In genomic region chr12:67471001-67471400, GRCm38 (mm10) we compare ENCODE assay signal across 27 mouse cellular contexts.
DNase-seq lines count a peak whose midpoint lies in the region; ATAC-seq lines count a peak whose summit lies in the region.
"Had no signal": no experiment of that assay in that cellular context is flagged by ENCODE, and none has a peak within 500 bp of the region (broad histone marks: within the 10 kb centered on the region; RNA-seq: fewer than 3 reads in every experiment).

No protein-coding gene starts in this region.

- H3K4me2 ChIP-seq in kidney, embryonic 14.5 days (replicated peaks; ENCODE audit: low read depth, low read length), result no peak overlapping the region
- H3K4me2 ChIP-seq: embryonic facial prominence, embryonic 13.5 days; forebrain, embryonic 13.5 days; heart, embryonic 12.5 days; limb, embryonic 15.5 days; liver, embryonic 15.5 days; midbrain, embryonic 11.5 days had no signal

- no peaks in the 10 kb centered on the region for H3K4me1 ChIP-seq in kidney, embryonic 14.5 days (ENCODE audit: control insufficient read depth, insufficient read depth, low read length)
- H3K4me1 ChIP-seq: embryonic facial prominence, embryonic 13.5 days; forebrain, embryonic 13.5 days; heart, embryonic 12.5 days; limb, embryonic 15.5 days; liver, embryonic 15.5 days had no signal

- 82% methylated on average over 3 of the region's 3 CpGs for WGBS in kidney, embryonic 14.5 days

- H3K27ac ChIP-seq in kidney, embryonic 14.5 days (ENCODE audit: low read depth, low read length), result no peak overlapping the region
- H3K27ac ChIP-seq: embryonic facial prominence, embryonic 13.5 days; forebrain, embryonic 13.5 days; kidney, postnatal 0 days; left cerebral cortex, adult 2 months; limb, embryonic 15.5 days; liver, embryonic 15.5 days had no signal

- intact Hi-C loops in left cerebral cortex, postnatal 4 days (cut with DNase I), result no loop called here

- H3K9ac ChIP-seq in kidney, embryonic 14.5 days (ENCODE audit: low read depth, low read length), result no peak overlapping the region
- H3K9ac ChIP-seq: embryonic facial prominence, embryonic 13.5 days; forebrain, embryonic 13.5 days; heart, embryonic 12.5 days; limb, embryonic 15.5 days; liver, embryonic 15.5 days had no signal

- H3K9me3 ChIP-seq in kidney, embryonic 14.5 days (ENCODE audit: control insufficient read depth, low read length), result no peaks in the 10 kb centered on the region
- H3K9me3 ChIP-seq: embryonic facial prominence, embryonic 13.5 days; forebrain, embryonic 13.5 days; heart, embryonic 12.5 days; limb, embryonic 15.5 days; liver, embryonic 15.5 days had no signal

- DNase-seq in cerebellum, postnatal 25 days, result peak; percentile 5 to 20
- no peak for DNase-seq in cerebellum, adult 18-20 months
- peak; percentile 81 for DNase-seq in left cerebral cortex, postnatal 4 days
- DNase-seq in left cerebral cortex, adult 18-20 months (ENCODE audit: low spot score in 2 of 2), result no peak
- peak; percentile 60 for DNase-seq in retina, postnatal 1 day
- DNase-seq in retina, embryonic 14.5 days (ENCODE audit: low spot score), result no peak
- DNase-seq: adrenal gland, postnatal 10 days; B cell, adult 2 months; cerebellum, adult 9-11 months; embryo, embryonic 11 days; kidney, adult 18-20 months; layer of hippocampus, adult 9-11 months; right cerebral cortex, postnatal 25 days; spleen, adult 18-20 months had no signal

- H3K4me3 ChIP-seq in kidney, embryonic 14.5 days (ENCODE audit: low read length), result no peak overlapping the region
- H3K4me3 ChIP-seq: embryonic facial prominence, embryonic 13.5 days; erythroblast, embryonic 14.5 days; forebrain, embryonic 13.5 days; heart, embryonic 12.5 days; left cerebral cortex, adult 2 months; limb, embryonic 15.5 days; liver, embryonic 15.5 days had no signal

- H3K27me3 ChIP-seq in kidney, embryonic 14.5 days (ENCODE audit: control insufficient read depth, insufficient read depth, low read length), result no peaks in the 10 kb centered on the region
- H3K27me3 ChIP-seq: CH12.LX; embryonic facial prominence, embryonic 13.5 days; forebrain, embryonic 13.5 days; heart, embryonic 12.5 days; limb, embryonic 15.5 days; liver, embryonic 15.5 days had no signal

- no peaks in the 10 kb centered on the region for H3K36me3 ChIP-seq in kidney, embryonic 14.5 days (ENCODE audit: control insufficient read depth, insufficient read depth, low read length)
- H3K36me3 ChIP-seq: embryonic facial prominence, embryonic 13.5 days; G1E; heart, embryonic 12.5 days; limb, embryonic 15.5 days; liver, embryonic 15.5 days had no signal

- no peak for ATAC-seq in kidney, embryonic 14.5 days (ENCODE audit: low FRiP score, low TSS enrichment)
- ATAC-seq: activated CD4-positive, CD25-positive, alpha-beta regulatory T cell, adult 4 months; forebrain, embryonic 13.5 days had no signal

Comparison
In these comparisons a context has a peak if more than half of its experiments do, and no peak if none do; other contexts are left out.
1. DNase-seq: peak in cerebellum, postnatal 25 days (2 of 2), left cerebral cortex, postnatal 4 days (single experiment) and retina, postnatal 1 day (single experiment); none in cerebellum, adult 18-20 months (0 of 2), left cerebral cortex, adult 18-20 months (0 of 2) and retina, embryonic 14.5 days (single experiment).